Mouse (Mus musculus) urinary bladder, postnatal 0 days (tissue): ENCODE data around the gene Olfr948. TPM values are rescaled to one million over a fixed set of nuclear protein-coding genes. Genes with fewer than 3 reads are reported as not detected.

Experiments used
- polyA plus RNA-seq: library from polyadenylated mRNA; unstranded; fragments of >200 nt; fragmentation: Nextera tagmentation; extraction: Ambion mirVana; gene quantifications from 2 replicates; pipeline ENCODE4 v1.2.1, GENCODE M21; 2015

Gene Olfr948
- not detected in 2 replicates for polyA plus RNA-seq

GRCm38 (mm10) chr9:39325945-39326344 is at the start of gene Olfr948:
TSS of gene Olfr948 (minus strand) at chr9:39326045.

GRCm38 (mm10) chr9:39276718-39277117 is 49.1 kb downstream of the Olfr948 start, which contains the start of gene Olfr945:
TSS of gene Olfr945 (minus strand) at chr9:39276818.

Other genes starting within 250 kb of the Olfr948 start
- gene Olfr938, start 247.2 kb downstream of the Olfr948 start, polyA plus RNA-seq, result not detected in 2 replicates
- gene Olfr27, start 197.9 kb downstream of the Olfr948 start, polyA plus RNA-seq, result not detected in 2 replicates
- gene Olfr943, start 159.7 kb downstream of the Olfr948 start, polyA plus RNA-seq, result not detected in 2 replicates
- not detected in 2 replicates for gene Olfr944, start 124.1 kb downstream of the Olfr948 start, polyA plus RNA-seq
- not detected in 2 replicates for gene Olfr1537, start 76.1 kb downstream of the Olfr948 start, polyA plus RNA-seq
- not detected in 2 replicates for gene Olfr945, start 49.2 kb downstream of the Olfr948 start, polyA plus RNA-seq
- not detected in 2 replicates for gene Olfr951, start 61.4 kb upstream of the Olfr948 start, polyA plus RNA-seq
- gene Olfr952, start 101.1 kb upstream of the Olfr948 start, polyA plus RNA-seq, result not detected in 2 replicates
- gene Olfr954, start 130.7 kb upstream of the Olfr948 start, polyA plus RNA-seq, result not detected in 2 replicates
- not detected in 2 replicates for gene Olfr955, start 145.9 kb upstream of the Olfr948 start, polyA plus RNA-seq
- not detected in 2 replicates for gene Olfr44, start 167.9 kb upstream of the Olfr948 start, polyA plus RNA-seq
- not detected in 2 replicates for gene Olfr957, start 189.8 kb upstream of the Olfr948 start, polyA plus RNA-seq
- gene Olfr958, start 228.0 kb upstream of the Olfr948 start, polyA plus RNA-seq, result not detected in 2 replicates
- gene Olfr959, start 249.5 kb upstream of the Olfr948 start, polyA plus RNA-seq, result not detected in 2 replicates